16 mouse cellular contexts compared by ENCODE assay signal in the genomic region with DNA sequence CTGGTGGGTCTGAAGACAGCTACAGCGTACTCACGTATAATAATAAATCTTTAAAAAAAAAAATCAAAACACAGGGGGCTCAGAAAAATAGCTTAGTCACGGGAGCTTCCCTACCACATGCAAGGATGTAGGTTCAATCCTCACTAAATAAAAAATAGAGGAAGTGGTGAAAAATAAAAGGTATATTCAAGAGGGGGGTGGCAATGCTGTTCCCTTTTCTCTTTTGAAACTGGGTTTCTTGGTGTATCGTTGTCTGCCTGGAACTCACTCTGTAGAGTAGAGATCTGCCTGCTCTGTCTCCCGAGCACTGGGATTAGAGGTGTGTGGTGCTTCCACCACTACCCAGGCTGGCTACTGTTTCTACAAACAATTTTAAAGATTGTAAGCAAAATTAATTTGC. TPM values are rescaled to one million over a fixed set of nuclear protein-coding genes. Genes with fewer than 3 reads are reported as not detected.
DNase-seq lines count a peak whose midpoint lies in the region; ATAC-seq and TF ChIP-seq lines count a peak whose summit lies in the region.
"Had no signal": no experiment of that assay in that cellular context is flagged by ENCODE, and none has a peak within 500 bp of the region (broad histone marks: within the 10 kb centered on the region; RNA-seq: fewer than 3 reads in every experiment).

No protein-coding gene starts in this region.

- peaks cover 72% of the 10 kb centered on the region for H3K4me1 ChIP-seq in E14TG2a.4 (replicated peaks; ENCODE audit: low read depth, low read length)
- H3K4me1 ChIP-seq: embryonic facial prominence, embryonic 12.5 days; hindbrain, embryonic 15.5 days had no signal

- peak; percentile 71 for ATAC-seq in megakaryocyte, adult 5-6 weeks (ENCODE audit: poor library complexity, severe bottlenecking)
- ATAC-seq: forebrain, embryonic 16.5 days had no signal

- DNase-seq in 416B (ENCODE audit: low read depth): peak; percentile 32
- peak; percentile 32 for DNase-seq in MEL-GATA-1-ER (ENCODE audit: extremely low read depth, low read depth)
- no peak for DNase-seq in testis, postnatal 10 days (ENCODE audit: low spot score)
- no peak for DNase-seq in retina, embryonic 14.5 days (ENCODE audit: low spot score)
- no peak for DNase-seq in adrenal gland, adult 8-10 months
- DNase-seq: adrenal gland, postnatal 14 days; cerebellum, adult 2 months; cerebellum, postnatal 10 days; gastrocnemius, postnatal 14 days; heart, postnatal 36 days had no signal

- H3K27me3 ChIP-seq in E14TG2a.4 (ENCODE audit: insufficient read depth, low read length): no peaks in the 10 kb centered on the region
- H3K27me3 ChIP-seq: embryonic facial prominence, embryonic 12.5 days; heart, embryonic 13.5 days; hindbrain, embryonic 15.5 days had no signal

- no peak for TF ChIP-seq CTCF in E14TG2a.4 (conservative IDR thresholded peaks at IDR 0.05; ENCODE audit: low read length)

- peak overlapping the region; percentile 51; the same call in 1 of the 2 replicates for H3K4me3 ChIP-seq in E14TG2a.4 (replicated peaks; ENCODE audit: low read length)
- H3K4me3 ChIP-seq: embryonic facial prominence, embryonic 12.5 days; heart, embryonic 13.5 days; hindbrain, embryonic 15.5 days had no signal

- no peaks in the 10 kb centered on the region for H3K9me3 ChIP-seq in E14TG2a.4 (ENCODE audit: low read length)
- H3K9me3 ChIP-seq: embryonic facial prominence, embryonic 12.5 days; heart, embryonic 13.5 days; hindbrain, embryonic 15.5 days had no signal

- no peaks in the 10 kb centered on the region; the same call in 1 of the 2 replicates for H3K36me3 ChIP-seq in E14TG2a.4 (ENCODE audit: insufficient read depth, low read length)
- H3K36me3 ChIP-seq: heart, embryonic 13.5 days; hindbrain, embryonic 15.5 days had no signal

RNA-seq across cellular contexts. Expression of a gene that starts 19.2 kb away (rescaled TPM):
- 5.5 and 6.5 TPM in 2 replicates for total RNA-seq in megakaryocyte, adult 5-6 weeks (2015)
- 6.3 and 14.4 TPM in 2 replicates for total RNA-seq in megakaryocyte, adult 5-6 weeks (2017)
- total RNA-seq in adrenal gland, adult 8-10 months (2022): 10 to 100 TPM; 19.8 to 25.7 (median 22.2) TPM

RNA-seq across cellular contexts. Expression of a gene that starts 51.9 kb away (rescaled TPM):
- total RNA-seq in megakaryocyte, adult 5-6 weeks (2015): 15.3 and 15.5 TPM in 2 replicates
- total RNA-seq in megakaryocyte, adult 5-6 weeks (2017): 11.8 and 31.3 TPM in 2 replicates
- total RNA-seq in adrenal gland, adult 8-10 months (2022): 10 to 100 TPM; 32.4 to 50.2 (median 37.7) TPM

Comparison
In these comparisons a context has a peak if more than half of its experiments do, and no peak if none do; other contexts are left out.
1. DNase-seq: peak in 416B (single experiment) and MEL-GATA-1-ER (single experiment); none in testis, postnatal 10 days (single experiment), retina, embryonic 14.5 days (single experiment) and adrenal gland, adult 8-10 months (single experiment).